Mouse (Mus musculus) myocyte (in vitro differentiated cells): ENCODE results near the gene Samd4.

ENCODE experiments used
- CEBPB ChIP-seq: IDR thresholded peaks from 2 replicates; pipeline ENCODE4 v1.6.1; 2011; ENCODE audit warnings: mild to moderate bottlenecking, moderate library complexity; ENCODE audit not compliant: poor library complexity, insufficient read depth, severe bottlenecking
- E2F4 ChIP-seq: IDR thresholded peaks from one replicate; pipeline ENCODE4 v1.6.1; 2011; ENCODE audit warnings: mild to moderate bottlenecking, control low read depth, moderate library complexity; ENCODE audit not compliant: insufficient read depth
- MAX ChIP-seq: IDR thresholded peaks from one replicate; pipeline ENCODE4 v1.6.1; 2011; ENCODE audit warnings: low read depth, mild to moderate bottlenecking, control low read depth
- MYOD1 ChIP-seq, 3 experiments: IDR thresholded peaks; one replicate each; pipeline ENCODE4 v1.6.1; 2011; ENCODE audit warnings: control low read depth in 2 of 3, low read depth in 2 of 3, mild to moderate bottlenecking in 2 of 3, moderate library complexity in 1 of 3; ENCODE audit not compliant: insufficient read length in 2 of 3, control insufficient read depth in 1 of 3
- MYOG ChIP-seq, 3 experiments: IDR thresholded peaks; one replicate each; pipeline ENCODE4 v1.6.1; 2011; ENCODE audit warnings: control low read depth in 2 of 3, low read depth in 2 of 3, mild to moderate bottlenecking in 2 of 3; ENCODE audit not compliant: insufficient read length in 2 of 3, control insufficient read depth in 1 of 3, insufficient read depth in 1 of 3
- POLR2A ChIP-seq: IDR thresholded peaks from one replicate; pipeline ENCODE4 v1.6.1; 2011; ENCODE audit warnings: low read depth, mild to moderate bottlenecking, control low read depth, moderate library complexity; ENCODE audit not compliant: insufficient read length
- POLR2AphosphoS2 ChIP-seq: IDR thresholded peaks from one replicate; pipeline ENCODE4 v1.6.1; 2011; ENCODE audit warnings: low read depth, control low read depth; ENCODE audit not compliant: insufficient read length
- REST ChIP-seq: IDR thresholded peaks from one replicate; pipeline ENCODE4 v1.6.1; 2011; ENCODE audit warnings: mild to moderate bottlenecking, control low read depth, moderate library complexity; ENCODE audit not compliant: insufficient read depth, insufficient read length
- SRF ChIP-seq: IDR thresholded peaks from one replicate; pipeline ENCODE4 v1.6.1; 2011; ENCODE audit warnings: low read depth; ENCODE audit not compliant: control insufficient read depth, insufficient read length
- TCF3 ChIP-seq: IDR thresholded peaks from one replicate; pipeline ENCODE4 v1.6.1; 2011; ENCODE audit warnings: low read depth, control low read depth; ENCODE audit not compliant: insufficient read length
- USF1 ChIP-seq: IDR thresholded peaks from one replicate; pipeline ENCODE4 v1.6.1; 2011; ENCODE audit warnings: low read depth, mild to moderate bottlenecking, control low read depth, moderate library complexity

GRCm38 (mm10) chr14:47086743-47087142 is 204.1 kb downstream of the Samd4 start:
- TF ChIP-seq POLR2A = no peak
- TF ChIP-seq USF1 = no peak
- no peak for TF ChIP-seq E2F4
- no peak for TF ChIP-seq POLR2AphosphoS2
- no peak for TF ChIP-seq SRF
- no peak for TF ChIP-seq MYOD1 (IDR thresholded peaks at IDR 0.05; ENCODE audit: control insufficient read depth in 1 of 3, insufficient read length in 2 of 3, low read depth in 2 of 3)
- no peak for TF ChIP-seq REST
- no peak for TF ChIP-seq TCF3
- no peak for TF ChIP-seq CEBPB
- no peak for TF ChIP-seq MAX
- TF ChIP-seq MYOG (IDR thresholded peaks at IDR 0.05; ENCODE audit: control insufficient read depth in 1 of 3, insufficient read depth in 1 of 3, insufficient read length in 2 of 3, low read depth in 2 of 3) = no peak
